Mouse (Mus musculus) fat pad, adult 2 months (tissue): ENCODE results near the gene Nrp2.

Source experiments
- DNase-seq: peaks from one replicate; pipeline ENCODE4 v3.0.0-alpha.2; 2011; ENCODE audit warnings: low read depth, low spot score; ENCODE audit errors: extremely low read depth

Nrp2 gene

DNA sequence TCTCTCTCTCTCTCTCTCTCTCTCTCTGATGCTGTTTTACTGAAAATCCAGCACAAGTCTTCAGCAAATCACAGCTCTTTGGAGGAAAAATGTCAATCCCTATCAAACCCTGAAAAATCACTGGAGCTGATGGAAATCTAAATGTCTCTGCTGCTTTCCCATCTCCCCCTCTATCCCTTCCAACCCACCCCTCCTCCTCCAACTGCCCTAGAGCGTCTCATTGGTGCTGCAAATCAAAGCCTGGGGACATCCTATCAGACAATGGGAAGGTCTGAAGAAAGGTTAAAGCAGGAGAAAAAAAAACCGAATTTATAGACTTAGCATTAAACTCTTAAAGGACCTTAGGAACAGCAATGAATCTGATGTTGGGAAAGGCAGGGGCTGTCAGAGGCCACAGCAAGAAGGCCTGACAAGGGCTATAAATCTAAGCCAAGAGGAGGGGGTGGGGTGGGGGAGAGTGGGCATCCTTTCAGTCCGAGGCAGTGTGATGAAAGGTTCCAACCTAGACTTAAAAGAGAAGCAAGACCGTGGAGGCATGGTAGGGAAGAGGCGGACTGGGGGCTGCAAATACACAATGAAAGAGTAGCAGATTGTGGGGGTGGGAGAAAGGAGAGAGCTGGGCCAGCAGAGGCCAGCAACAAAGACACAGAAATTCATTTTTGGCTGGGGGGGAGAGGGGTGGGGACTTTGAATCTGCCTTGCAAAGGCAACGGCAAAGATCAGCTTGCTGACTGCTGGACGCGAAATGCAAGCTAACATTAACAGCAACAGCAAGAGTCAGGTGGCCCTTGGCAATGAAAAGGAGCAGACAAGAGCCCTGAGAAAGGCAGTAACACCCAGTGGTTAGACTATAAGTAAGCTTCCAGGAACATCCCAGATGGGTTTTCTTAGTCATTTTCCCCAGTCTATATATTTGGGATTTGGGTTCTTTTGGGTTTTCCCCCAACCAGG lies 148.2 kb downstream of the Nrp2 start:
- no peak for DNase-seq

DNA sequence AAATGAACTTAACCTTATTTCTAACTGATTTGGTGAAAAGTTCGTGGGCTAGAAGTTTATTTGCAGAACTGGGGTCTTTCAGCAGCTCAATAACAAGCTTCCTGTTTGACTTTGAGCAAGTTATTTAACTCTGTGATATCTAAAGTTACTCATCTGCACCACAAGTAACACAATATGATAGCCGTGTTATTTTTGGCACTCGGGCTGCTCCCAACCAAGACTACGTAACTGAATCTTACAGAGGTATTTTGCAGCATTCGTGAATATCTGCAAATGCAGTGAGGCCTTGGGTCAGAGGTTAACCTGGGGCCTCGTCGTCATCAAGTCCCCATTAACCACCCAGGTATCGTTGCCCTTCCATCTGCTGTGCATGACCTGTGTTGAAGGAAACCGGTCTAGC lies 150.3 kb downstream of the Nrp2 start:
- DNase-seq: no peak

DNA sequence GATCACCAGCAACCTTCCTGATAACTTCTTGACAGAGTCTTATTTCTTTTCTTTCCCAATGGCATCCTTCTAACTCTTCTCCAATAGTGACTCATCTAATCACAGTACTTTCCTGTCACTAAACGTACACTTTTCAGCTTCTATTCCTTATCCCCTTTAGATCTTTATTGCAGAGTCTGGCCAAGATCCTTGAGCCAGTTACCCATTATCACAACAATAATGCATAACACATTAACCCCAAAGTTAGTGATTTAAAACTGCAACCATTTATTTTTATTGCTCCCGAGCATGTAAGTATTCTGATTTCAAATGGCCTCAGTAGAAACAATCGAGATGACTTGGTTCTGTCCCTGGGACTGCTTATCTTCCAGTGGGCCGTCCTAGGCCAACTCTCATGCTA lies 150.9 kb downstream of the Nrp2 start:
- DNase-seq: no peak

DNA sequence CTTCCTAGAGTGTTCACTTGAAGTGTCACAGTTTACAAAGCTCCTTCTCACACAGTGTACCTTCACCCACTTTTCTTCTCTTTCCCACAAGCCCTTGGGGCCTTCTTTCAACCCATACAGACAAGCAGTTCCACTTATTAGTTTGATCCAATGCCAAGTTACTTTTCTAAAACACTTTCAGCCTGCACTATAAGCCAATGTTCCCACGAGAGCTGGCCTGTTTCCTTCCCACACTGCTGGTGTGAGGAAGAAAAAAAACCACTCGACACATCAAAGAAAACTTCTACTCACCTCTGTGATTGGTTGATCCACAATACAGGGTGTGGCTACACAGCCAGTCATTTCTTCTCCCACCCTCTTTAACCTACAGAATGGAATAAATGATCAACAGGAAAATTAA lies 156.0 kb downstream of the Nrp2 start:
- DNase-seq: no peak

DNA sequence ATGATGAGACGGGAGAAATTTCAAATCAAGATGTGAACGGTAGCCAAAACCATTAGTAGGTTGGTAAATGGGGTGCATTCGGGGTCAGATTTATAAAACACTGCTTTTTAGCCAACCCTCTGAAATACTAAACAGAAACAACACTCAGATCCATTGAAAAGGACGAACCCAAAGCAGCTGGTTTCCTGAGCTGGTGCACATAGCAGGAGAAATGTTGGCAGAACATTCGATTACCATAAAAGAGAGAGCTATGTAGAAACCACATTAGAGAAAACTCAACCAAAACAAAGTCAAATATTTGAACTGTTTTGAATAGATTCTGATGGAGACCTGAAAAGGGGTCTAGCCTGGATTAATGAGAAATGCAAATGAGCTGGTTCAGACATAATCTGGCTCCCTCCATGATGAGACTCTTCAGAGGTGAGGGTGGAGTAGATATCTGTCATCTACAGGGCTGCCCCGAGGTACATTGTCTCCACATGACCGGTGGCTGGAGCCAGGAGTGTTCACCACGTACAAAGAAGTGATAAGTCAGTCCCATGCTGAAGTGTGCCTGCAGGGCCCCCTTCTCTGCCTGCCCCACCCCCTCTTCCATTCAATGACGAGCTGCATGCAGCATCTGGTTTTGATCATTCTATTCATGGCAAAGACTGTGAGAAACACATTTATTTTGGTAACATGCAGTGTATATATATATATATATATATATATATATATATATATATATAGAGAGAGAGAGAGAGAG lies 156.6 kb downstream of the Nrp2 start:
- no peak for DNase-seq

DNA sequence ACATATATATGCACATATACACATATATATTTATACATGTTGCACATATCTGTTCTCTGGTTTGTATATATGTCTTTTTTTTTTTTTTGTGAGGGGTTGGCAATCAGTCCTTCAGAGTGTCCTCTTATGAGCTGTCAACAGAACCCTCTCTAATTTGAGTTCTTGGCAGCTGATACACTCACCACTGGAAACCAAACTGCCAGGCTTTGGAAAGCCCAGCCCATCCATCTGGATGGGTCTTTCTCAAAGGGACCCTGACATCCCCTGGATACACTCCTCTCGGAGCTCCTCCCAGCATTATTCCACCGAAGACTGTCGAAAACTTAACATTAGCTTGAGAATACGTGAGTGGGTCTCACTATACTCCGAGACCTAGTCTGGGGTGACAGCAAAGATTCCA lies 157.2 kb downstream of the Nrp2 start:
- DNase-seq: no peak

DNA sequence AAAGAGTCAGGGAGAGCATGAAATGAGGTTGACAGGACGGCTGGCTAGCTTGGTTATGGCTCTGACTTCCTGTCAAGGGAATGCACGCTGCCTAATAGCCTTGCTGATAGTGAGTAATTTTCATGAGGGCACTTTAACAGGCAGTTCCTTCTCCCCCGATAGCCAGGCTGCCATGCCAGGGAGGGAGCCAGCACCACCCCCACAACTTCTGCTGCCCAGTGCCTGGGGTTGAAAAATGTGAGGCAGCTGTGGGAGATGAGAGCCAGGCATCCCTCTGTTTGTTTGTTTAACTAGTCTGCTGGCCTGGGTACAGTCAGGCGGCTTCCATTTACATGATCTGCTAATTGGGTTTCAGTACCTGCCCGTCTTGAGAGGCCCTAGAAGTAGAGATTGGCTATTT lies 157.7 kb downstream of the Nrp2 start:
- DNase-seq: no peak
